Mouse (Mus musculus) lung, postnatal 36 days (tissue): ENCODE data around the gene Prkcz.

ENCODE experiments used
- DNase-seq: peaks from one replicate; pipeline ENCODE4 v3.0.0; 2022; ENCODE audit warnings: mixed read lengths

Prkcz gene

DNA sequence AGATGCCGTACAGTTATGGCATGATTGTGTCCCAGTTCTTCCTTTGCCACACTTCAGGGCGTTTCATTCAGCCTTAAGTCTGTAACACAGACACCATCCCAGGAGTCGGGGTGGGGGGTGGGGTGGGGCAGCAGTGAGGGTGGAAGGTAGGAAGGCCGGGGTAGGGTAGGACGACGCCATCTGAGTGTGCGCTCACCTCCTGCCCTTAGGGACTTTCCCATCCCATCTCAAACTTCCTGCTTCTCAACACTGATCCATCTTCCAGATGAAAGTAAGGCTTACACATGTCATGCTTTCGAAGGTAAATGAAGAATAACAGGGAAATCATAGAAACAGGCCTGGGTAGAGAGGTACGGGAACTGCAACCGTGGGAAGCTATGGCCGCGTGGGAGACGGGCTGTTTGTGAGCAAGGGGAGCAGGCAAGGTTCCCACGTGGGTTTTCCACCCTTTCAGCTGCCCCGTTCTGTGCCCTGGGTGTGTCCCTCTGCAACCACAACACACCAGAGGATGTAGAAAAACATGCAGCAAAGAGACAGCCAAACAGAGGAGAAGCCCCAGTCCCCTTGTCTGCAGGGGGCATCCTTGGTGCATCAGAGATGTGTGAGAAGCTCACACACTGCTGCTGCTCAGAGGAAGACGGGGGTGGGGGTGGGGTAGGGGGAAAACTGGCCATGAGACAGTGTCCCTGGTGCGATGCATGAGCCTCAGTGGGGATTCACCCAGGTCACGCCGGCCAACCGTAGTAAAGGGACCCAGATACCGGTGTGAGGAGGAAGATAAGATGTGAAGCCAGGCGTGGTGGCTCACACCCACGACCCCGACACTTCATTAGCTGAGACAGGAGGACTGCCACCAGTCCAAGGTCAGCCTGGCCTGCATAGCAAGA lies 54.6 kb downstream of the Prkcz start:
- DNase-seq = no peak

- DNase-seq = no peak
These were observed 55.6 kb downstream of the Prkcz start for GRCm38 (mm10) chr4:155305531-155306031.

DNA sequence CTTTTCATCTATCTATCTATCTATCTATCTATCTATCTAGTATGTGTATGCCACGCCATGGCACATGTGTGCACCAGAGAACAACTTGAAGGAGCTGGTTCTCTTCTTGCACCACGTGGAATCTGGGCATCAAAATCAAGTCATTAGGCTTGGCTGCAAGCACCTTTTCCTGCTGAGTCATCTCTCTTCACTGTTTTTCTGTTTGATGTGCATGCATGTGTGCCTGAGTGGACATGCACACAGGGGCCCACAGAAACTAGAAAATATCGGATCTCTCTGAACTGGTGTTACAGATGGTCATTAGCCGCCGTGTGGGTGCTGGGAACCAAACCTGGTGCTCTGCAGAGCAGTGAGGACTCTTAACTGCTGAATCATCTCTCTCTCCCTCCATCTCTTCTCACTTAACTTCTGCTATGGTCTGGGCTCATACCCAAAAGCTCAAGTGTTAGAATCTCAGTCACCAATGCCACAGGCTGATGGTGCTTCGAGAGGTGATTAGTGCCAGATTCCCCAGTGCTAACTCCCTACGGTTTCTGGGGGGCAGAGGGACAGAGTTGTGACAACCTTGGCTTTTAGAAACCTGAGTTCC lies 56.6 kb downstream of the Prkcz start:
- DNase-seq = peak; percentile 12

DNA sequence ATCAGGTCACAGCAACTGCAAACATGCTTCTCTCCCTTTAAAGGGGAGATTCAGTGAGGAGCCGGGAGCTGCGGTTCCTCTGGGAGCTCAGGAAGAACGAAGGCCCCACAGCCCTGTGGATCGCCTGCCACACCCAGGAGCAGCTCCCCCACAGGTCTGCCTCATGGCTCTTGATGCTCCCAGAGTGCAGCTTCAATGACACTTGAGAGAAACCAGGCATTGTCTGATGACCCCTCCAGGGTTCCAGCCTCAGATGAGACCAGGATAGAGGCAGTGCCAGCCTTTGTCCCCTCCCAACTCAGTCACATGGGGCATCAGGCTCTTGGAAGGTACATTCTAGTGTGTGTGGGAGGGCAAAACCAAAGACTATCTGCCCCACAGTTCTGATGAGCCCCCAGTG lies 59.2 kb downstream of the Prkcz start:
- no peak for DNase-seq

GRCm38 (mm10) chr4:155301098-155301447 lies 60.1 kb downstream of the Prkcz start:
- DNase-seq = no peak

DNA sequence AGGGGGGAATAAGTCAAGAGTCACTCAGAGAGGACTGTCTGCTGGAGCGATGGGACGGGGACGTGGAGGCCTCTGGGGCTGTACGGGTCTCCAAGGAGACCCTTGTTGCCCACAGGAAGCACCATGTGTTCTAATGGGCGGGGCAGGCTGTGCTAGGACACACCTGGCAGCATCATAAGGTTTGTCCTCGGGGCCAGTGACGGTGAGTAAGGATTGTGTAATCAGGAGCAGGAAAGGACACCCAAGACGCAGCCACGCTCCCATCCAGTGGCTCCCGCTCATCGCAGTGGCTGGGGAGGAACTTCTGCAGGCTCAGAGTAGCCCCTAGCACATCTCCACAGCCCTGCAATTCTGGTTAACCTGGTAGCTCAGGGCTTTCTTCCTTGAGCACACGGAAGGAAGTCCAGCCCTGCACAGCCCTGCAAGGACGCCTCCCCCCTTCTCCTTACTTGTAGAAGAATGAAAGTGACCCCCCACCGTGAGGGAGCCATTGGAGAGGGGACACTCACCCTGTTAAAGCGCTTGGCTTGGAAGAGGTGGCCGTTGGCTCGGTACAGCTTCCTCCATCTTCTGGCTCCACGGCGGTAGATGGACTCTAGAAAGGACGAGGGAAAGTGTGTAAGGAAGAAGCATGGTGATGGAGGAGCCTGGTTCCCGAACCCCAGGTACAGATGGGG lies 60.6 kb downstream of the Prkcz start:
- DNase-seq = no peak

DNA sequence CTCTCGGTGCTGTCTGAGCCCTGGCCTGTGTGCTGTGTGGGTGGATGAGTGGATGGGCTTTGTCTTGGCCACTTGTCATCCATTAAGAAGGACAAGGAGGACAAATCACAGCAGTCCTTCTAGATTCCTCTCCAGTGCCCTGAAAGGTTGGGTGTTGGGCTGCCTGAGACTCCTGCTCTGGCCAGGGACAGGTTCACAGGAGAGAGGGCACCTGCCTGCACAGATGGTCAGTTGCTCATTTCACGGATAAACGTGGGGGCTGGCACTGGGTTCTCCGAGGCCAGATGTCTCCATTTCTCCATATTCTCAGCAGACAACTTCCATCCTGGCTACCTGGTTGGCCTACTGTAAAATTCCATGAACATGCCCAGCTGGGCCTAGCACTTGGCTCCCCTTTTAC lies 62.3 kb downstream of the Prkcz start:
- DNase-seq = no peak

DNA sequence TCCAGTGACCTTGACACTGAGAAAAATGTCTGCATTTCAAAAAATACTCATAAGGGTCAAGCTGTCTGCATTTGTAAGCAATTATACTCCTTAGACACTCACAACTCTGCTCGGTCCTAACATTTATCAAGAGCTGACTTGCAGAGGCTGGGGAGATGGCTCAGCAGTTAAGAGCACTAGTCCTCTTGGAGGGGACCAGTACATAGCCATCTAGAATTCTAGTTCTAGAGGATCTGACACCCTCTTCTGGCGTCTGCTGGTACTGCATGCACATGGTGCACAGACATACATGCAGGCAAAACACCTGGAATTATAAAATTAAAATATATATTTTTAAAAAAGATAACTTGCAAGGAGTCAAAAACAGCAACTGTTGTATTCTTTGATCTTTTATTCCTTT lies 64.1 kb downstream of the Prkcz start:
- DNase-seq = no peak

GRCm38 (mm10) chr4:155295996-155296395 lies 65.2 kb downstream of the Prkcz start:
- no peak for DNase-seq

GRCm38 (mm10) chr4:155295026-155295590 lies 66.1 kb downstream of the Prkcz start:
- DNase-seq = no peak

DNA sequence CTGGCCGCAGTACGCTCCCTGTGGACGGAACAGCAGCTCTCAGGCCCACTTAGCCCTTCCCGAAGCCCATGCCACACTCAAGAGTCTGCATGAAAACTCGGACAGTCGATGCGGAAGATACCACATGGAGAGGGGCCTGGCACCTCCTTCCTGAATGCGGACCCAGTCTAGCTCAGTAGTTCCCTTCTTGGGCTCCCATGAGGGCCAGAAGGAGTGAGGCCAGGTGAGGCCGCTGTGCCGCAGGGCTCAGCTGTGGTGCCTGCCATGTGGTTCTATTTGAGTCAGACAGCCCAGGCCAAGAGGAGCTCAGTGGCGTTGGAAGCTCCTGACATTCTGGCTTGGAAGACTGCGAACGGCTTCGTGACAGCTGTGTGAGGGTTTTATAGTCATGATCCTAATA lies 66.8 kb downstream of the Prkcz start:
- DNase-seq = no peak

DNA sequence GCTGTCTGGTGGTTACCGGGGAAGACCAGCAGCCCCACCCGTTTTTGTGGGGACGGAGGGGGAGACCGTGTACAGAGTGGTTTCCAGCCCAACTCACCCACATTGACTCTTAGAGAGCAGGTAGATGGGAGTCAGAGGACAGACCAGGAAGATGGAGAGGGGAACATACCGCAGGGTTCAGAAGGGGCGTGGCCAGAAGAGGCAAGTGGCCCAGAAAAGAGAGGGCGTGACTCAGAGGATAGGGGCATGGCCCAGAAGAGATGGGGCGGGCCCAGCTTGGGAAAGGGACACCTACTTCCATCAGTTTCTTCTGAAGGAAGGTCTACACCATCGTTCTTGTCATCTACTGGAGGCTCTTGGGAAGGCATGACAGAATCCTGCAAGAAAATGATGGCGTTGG lies 68.3 kb downstream of the Prkcz start:
- DNase-seq = no peak

- no peak for DNase-seq
These were observed 71.1 kb downstream of the Prkcz start for GRCm38 (mm10) chr4:155290045-155290444.

DNA sequence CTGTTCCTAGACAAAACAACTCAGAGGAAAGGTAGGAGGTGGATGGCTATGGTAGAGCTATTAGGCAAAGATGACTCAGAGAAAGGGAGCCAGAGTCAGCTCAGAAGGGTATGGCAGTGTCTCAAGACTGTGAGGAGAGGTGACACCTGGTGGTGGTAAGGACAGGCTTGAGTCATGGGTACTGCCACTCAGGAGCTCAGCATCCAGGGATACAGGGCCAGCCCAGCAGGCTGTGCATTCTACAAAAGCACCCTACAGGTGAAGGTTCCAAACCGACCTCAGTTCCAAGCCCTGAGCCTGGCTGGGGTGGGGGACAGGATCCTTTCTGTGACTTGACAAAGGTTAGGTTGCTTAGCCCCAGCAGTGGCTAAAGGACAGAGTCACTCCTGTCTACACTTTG lies 72.6 kb downstream of the Prkcz start:
- DNase-seq = no peak

DNA sequence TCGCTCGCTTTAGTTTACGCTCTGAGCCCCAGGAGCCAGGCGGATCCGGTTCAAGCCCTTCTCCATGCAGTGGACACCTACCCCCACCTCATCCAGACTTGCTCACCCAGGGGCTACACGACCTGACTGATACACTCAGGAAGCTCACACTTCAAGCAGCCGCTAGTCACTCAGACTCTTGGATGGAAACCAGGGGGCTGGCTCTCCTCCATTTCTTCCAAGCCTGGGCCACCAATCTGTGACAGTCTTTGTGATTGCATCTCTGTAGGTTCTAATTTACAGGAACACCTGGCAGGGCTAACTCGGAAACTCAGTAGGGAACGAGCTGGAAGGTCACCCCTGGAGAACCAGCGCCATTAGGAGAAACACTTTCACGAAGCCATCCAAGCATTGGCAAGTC lies 73.4 kb downstream of the Prkcz start:
- DNase-seq = no peak

- no peak for DNase-seq
These were observed 75.1 kb downstream of the Prkcz start for GRCm38 (mm10) chr4:155286090-155286489.

GRCm38 (mm10) chr4:155284521-155285379 lies 76.4 kb downstream of the Prkcz start:
- no peak for DNase-seq

- DNase-seq = no peak
These were observed 77.6 kb downstream of the Prkcz start for GRCm38 (mm10) chr4:155283585-155283984.

DNA sequence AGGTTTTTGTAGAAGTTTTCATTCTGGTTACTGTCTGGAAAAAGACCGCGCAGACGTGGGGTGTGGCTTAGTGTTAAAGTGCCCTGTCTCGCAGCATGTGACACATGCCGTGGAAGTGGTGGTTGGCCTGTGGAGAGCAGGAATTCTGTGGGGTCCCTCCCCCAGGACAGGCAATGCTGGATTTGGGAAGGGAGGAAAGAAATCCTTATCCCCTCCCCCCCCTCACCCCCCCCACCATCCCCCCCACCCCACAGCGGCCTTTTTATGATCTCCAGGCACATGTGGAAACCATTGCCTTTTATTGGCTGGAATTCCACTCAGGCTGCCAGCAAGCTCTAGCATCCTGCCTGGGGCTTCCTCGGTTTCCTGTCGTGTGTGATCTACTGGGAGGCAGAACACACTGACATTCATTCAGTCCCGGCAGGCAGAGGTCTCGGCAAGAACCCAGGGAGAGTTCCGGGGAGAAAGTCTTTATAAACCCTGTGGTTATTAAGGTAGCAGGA lies 78.1 kb downstream of the Prkcz start:
- no peak for DNase-seq

- DNase-seq = no peak
These were observed 78.9 kb downstream of the Prkcz start for GRCm38 (mm10) chr4:155282231-155282630.

DNA sequence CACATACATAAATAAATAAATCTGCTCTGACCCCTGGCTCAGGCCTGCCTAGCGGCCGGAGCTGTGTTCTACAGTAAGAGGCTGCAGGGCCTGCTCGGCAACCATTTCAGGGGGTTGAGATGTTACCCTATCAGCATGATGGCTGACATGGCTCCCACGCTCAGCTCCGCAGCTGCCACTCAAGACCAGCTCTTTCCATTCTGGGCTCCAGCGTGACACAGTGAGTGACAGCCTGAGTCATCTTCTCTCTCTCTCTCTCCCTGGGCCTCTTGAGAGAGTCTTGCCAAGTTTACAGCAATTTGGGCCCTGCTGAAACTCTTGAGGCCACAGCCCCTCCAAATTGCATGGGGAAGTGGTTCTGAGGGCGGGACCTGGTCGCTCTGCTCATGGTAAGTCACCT lies 79.5 kb downstream of the Prkcz start:
- DNase-seq = no peak

DNA sequence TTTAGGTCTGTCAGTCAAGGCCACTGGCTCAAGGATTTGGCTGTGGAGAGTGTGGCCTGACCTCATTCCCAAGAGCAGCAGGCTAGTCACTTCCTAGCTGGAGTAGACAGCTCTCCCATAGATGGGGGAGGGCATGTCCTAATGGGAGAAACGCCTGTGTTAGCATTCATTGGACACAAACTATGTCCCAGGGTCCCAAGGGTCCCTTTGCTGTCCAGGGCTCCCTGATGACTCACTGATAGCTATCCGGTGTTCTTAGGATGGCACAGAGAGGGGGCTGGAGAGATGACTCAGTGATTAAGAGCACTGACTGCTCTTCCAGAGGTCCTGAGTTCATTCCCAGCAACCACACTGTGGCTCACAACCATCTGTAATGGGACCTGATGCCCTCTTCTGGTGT lies 79.9 kb downstream of the Prkcz start:
- DNase-seq = no peak
